Mouse (Mus musculus): ENCODE data around the gene Rpl31. TPM values are rescaled to one million over a fixed set of nuclear protein-coding genes. Genes with fewer than 3 reads are reported as not detected.

Rpl31 gene
- polyA plus RNA-seq, 1 experiment from 2014 or later: 696 TPM

DNA sequence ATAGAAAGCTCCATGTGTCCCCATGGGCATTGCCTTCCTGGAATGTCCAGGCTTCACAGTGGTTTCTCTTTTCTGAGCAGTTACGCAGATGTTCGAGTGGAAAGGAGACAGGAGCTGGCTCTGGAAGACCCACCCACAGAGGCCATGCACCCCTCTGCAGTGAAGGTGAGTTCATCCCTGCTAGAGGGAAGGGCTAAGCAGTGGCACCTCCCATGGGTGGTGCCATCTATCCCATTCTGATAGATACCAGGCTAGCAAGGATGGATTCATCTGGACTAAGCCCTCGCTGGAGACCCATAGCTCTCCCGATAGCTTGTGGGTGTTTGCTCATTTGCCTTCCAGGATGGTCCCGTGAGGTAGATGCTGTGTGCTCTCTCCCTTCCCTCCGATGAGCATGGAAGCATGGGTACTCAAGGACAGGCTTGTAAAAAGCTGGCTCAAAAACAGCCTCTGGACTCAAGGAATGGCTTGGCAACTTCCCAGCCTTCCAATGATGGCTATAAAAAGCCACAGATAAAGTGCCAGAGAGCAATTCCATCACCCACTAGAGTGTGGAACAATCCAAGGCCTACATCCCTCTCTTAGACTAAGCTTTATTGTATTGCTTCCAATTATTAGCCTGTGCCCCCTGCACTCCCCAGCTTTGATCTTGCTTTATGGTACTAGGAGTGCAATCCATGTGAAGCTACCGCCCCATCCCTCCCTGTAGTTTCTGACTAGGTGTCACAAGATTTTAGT is 36.6 kb upstream of the Rpl31 start:
- Histone ChIP-seq H3K27me3 (ENCODE audit: insufficient read depth, low read length) (no peaks in the 10 kb centered on the region), H3K4me1 (replicated peaks; ENCODE audit: insufficient read depth, low read length) (no peaks in the 10 kb centered on the region), H3K4me3 (replicated peaks; ENCODE audit: low read depth, low read length) (no peak overlapping the region), H3K27ac (no peak overlapping the region), H3K9ac (ENCODE audit: low read depth, low read length) (no peak overlapping the region), H3K9me3 (replicated peaks; ENCODE audit: low read length) (no peaks in the 10 kb centered on the region), H3K36me3 (ENCODE audit: insufficient read depth, low read length) (no peaks in the 10 kb centered on the region), H3K4me2 (ENCODE audit: low read length) (no peak overlapping the region)
- no peak for ATAC-seq (replicated peaks; ENCODE audit: low FRiP score, low read depth)
- TF ChIP-seq CTCF (IDR thresholded peaks at IDR 0.05; ENCODE audit: low read depth): no peak
- WGBS: 62% methylated on average over 7 of the region's 7 CpGs
- DNase-seq (ENCODE audit: low spot score): no peak

GRCm38 (mm10) chr1:39332456-39332855 is 35.2 kb upstream of the Rpl31 start:
- ATAC-seq (replicated peaks; ENCODE audit: low FRiP score, low read depth): no peak
- WGBS: 87% methylated on average over 4 of the region's 4 CpGs

DNA sequence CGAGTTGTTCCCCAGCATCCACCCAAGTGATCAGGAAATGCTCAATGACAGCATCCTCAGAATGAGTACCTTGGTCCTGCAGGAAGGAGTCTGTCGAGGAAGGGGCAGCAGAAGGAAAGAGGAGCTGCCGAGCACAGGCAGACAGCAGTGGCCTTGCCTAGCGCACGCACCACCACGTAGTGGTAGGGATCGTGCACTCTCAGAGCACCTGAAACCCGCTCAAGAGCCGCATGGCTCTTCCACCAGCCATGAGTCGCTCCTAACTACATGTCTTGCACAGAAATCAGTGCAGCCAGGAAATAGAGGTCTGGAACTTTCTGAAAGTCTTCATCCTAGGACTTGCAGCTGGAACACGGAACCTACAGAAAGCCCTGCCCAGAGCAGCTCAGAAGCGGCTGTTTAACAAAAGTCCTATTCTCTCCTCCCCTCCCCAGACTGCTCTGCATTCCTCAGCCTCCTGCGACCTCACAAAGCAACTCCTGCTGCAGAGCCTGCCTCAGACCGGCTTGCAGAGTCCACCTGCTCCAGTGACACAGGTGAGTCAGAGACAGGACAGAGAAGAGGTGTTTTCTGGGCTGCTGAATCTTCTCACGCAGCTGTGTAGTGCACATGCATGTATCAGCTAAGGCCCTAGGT is 32.0 kb upstream of the Rpl31 start:
- H3K9me3 ChIP-seq (replicated peaks; ENCODE audit: low read length): no peaks in the 10 kb centered on the region
- H3K36me3 ChIP-seq (ENCODE audit: insufficient read depth, low read length): no peaks in the 10 kb centered on the region
- no peak overlapping the region for H3K4me3 ChIP-seq (replicated peaks; ENCODE audit: low read depth, low read length)
- no peaks in the 10 kb centered on the region; the same call in 1 of the 2 replicates for H3K4me1 ChIP-seq (replicated peaks; ENCODE audit: insufficient read depth, low read length)
- no peaks in the 10 kb centered on the region for H3K27me3 ChIP-seq (ENCODE audit: insufficient read depth, low read length)
- H3K9ac ChIP-seq (ENCODE audit: low read depth, low read length): no peak overlapping the region
- no peak overlapping the region for H3K4me2 ChIP-seq (ENCODE audit: low read length)
- ATAC-seq (replicated peaks; ENCODE audit: low FRiP score, low read depth) (no peak), DNase-seq (ENCODE audit: low spot score) (peak; percentile 17)
- no peak for TF ChIP-seq CTCF (IDR thresholded peaks at IDR 0.05; ENCODE audit: low read depth)
- 31% methylated on average over 15 of the region's 15 CpGs for WGBS
- H3K27ac ChIP-seq: no peak overlapping the region

More at GRCm38 (mm10) chr1:39332456-39332855, 35.2 kb upstream of the Rpl31 start:
- DNase-seq (ENCODE audit: low spot score): no peak
- H3K4me3 ChIP-seq (replicated peaks; ENCODE audit: low read depth, low read length): no peak overlapping the region
- no peaks in the 10 kb centered on the region for H3K36me3 ChIP-seq (ENCODE audit: insufficient read depth, low read length)
- H3K27me3 ChIP-seq (ENCODE audit: insufficient read depth, low read length): no peaks in the 10 kb centered on the region
- H3K27ac ChIP-seq: no peak overlapping the region
- no peak overlapping the region for H3K4me2 ChIP-seq (ENCODE audit: low read length)
- H3K9ac ChIP-seq (ENCODE audit: low read depth, low read length): no peak overlapping the region
- H3K9me3 ChIP-seq (replicated peaks; ENCODE audit: low read length): no peaks in the 10 kb centered on the region
- no peaks in the 10 kb centered on the region for H3K4me1 ChIP-seq (replicated peaks; ENCODE audit: insufficient read depth, low read length)
- TF ChIP-seq CTCF (IDR thresholded peaks at IDR 0.05; ENCODE audit: low read depth): no peak

DNA sequence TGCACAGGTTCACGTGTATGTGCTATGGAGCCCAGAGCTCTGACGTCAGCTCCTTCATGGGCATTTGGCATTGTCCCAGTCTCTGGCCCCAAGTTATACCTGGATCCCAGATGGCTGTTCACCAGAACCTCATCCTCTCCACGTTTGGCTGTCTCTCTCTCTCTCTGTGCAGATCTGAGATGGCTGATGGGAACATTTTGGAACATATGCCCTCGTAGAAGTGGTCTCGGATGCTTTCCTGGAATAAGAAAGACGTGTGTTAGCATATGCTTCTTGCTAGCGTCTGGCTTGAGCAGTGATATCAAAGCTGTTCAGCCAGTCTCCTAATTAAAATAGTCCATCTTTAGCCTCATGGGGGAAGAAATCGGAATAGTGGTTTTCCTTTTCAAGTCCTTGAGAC is 30.9 kb upstream of the Rpl31 start:
- 85% methylated on average over 8 of the region's 8 CpGs for WGBS

DNA sequence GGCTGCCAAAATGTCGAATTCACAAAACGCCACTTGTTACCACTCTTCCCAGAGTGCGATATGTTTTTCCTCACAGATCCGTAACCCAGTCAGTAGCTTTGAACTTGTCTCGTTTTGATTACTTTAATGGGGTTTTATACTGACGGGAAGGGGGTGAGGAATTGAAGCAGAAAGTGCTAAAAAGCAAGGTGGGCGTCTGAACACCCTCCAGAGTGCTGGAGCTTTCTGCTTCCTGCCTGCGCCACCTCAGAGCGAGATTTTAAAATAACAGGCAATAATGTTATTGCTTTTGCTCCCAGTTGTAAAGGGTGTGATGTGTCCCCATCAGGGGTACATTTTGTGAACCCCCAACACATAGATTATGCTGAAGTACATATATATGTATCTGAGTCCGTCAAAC is 28.8 kb upstream of the Rpl31 start:
- WGBS: 60% methylated on average over 10 of the region's 10 CpGs
- H3K27me3 ChIP-seq (ENCODE audit: insufficient read depth, low read length): no peaks in the 10 kb centered on the region

More for the DNA sequence above, 30.9 kb upstream of the Rpl31 start:
- TF ChIP-seq CTCF (IDR thresholded peaks at IDR 0.05; ENCODE audit: low read depth): no peak
- DNase-seq (ENCODE audit: low spot score) (no peak), ATAC-seq (replicated peaks; ENCODE audit: low FRiP score, low read depth) (no peak)
- Histone ChIP-seq H3K4me3 (replicated peaks; ENCODE audit: low read depth, low read length) (no peak overlapping the region), H3K9ac (ENCODE audit: low read depth, low read length) (no peak overlapping the region), H3K4me2 (ENCODE audit: low read length) (no peak overlapping the region), H3K27ac (no peak overlapping the region), H3K4me1 (replicated peaks; ENCODE audit: insufficient read depth, low read length) (no peaks in the 10 kb centered on the region; the same call in 1 of the 2 replicates), H3K9me3 (replicated peaks; ENCODE audit: low read length) (no peaks in the 10 kb centered on the region), H3K36me3 (ENCODE audit: insufficient read depth, low read length) (no peaks in the 10 kb centered on the region), H3K27me3 (ENCODE audit: insufficient read depth, low read length) (no peaks in the 10 kb centered on the region)

GRCm38 (mm10) chr1:39339455-39339854 is 28.2 kb upstream of the Rpl31 start:
- no peak overlapping the region for H3K4me2 ChIP-seq (ENCODE audit: low read length)
- ATAC-seq (replicated peaks; ENCODE audit: low FRiP score, low read depth) (no peak), DNase-seq (ENCODE audit: low spot score) (no peak)
- H3K9me3 ChIP-seq (replicated peaks; ENCODE audit: low read length): no peaks in the 10 kb centered on the region
- H3K4me1 ChIP-seq (replicated peaks; ENCODE audit: insufficient read depth, low read length): no peaks in the 10 kb centered on the region; the same call in 1 of the 2 replicates
- no peak overlapping the region for H3K4me3 ChIP-seq (replicated peaks; ENCODE audit: low read depth, low read length)
- no peaks in the 10 kb centered on the region for H3K36me3 ChIP-seq (ENCODE audit: insufficient read depth, low read length)
- no peaks in the 10 kb centered on the region for H3K27me3 ChIP-seq (ENCODE audit: insufficient read depth, low read length)
- no peak overlapping the region for H3K9ac ChIP-seq (ENCODE audit: low read depth, low read length)
- no peak for TF ChIP-seq CTCF (IDR thresholded peaks at IDR 0.05; ENCODE audit: low read depth)
- H3K27ac ChIP-seq: no peak overlapping the region
- WGBS: 52% methylated on average over 5 of the region's 5 CpGs

More for the DNA sequence above, 28.8 kb upstream of the Rpl31 start:
- no peaks in the 10 kb centered on the region for H3K9me3 ChIP-seq (replicated peaks; ENCODE audit: low read length)
- DNase-seq (ENCODE audit: low spot score) (no peak), ATAC-seq (replicated peaks; ENCODE audit: low FRiP score, low read depth) (no peak)
- H3K27ac ChIP-seq: no peak overlapping the region
- TF ChIP-seq CTCF (IDR thresholded peaks at IDR 0.05; ENCODE audit: low read depth): no peak
- no peak overlapping the region for H3K4me3 ChIP-seq (replicated peaks; ENCODE audit: low read depth, low read length)
- H3K4me2 ChIP-seq (ENCODE audit: low read length): no peak overlapping the region
- H3K4me1 ChIP-seq (replicated peaks; ENCODE audit: insufficient read depth, low read length): no peaks in the 10 kb centered on the region; the same call in 1 of the 2 replicates
- no peaks in the 10 kb centered on the region for H3K36me3 ChIP-seq (ENCODE audit: insufficient read depth, low read length)
- H3K9ac ChIP-seq (ENCODE audit: low read depth, low read length): no peak overlapping the region

Measured in kidney, postnatal 0 days (tissue).